Mouse (Mus musculus) megakaryocyte-erythroid progenitor cell, adult 5-6 weeks (primary cell): ENCODE measurements around the gene Tiparp. TPM values are rescaled to one million over a fixed set of nuclear protein-coding genes. Genes with fewer than 3 reads are reported as not detected.

Source experiments
- ATAC-seq: replicated peaks from 2 replicates; pipeline ENCODE4 v1.8.0; 2016; ENCODE audit warnings: mild to moderate bottlenecking, inconsistent platforms; ENCODE audit not compliant: severe bottlenecking, poor library complexity, low FRiP score, low TSS enrichment
- total RNA-seq, 2 experiments: library from RNA; stranded (forward) in 1 of 2; stranded (reverse) in 1 of 2; fragments of 200-1000, 215-1000 nt in 1 of 2; fragments of >200 nt in 1 of 2; fragmentation: Nextera tagmentation in 1 of 2; gene quantifications; 2 replicates each; pipeline ENCODE4 v1.2.3; 2014 to 2017

The Tiparp gene
- total RNA-seq (2014; fragmentation: Nextera tagmentation) = 3.5 and 6.9 TPM in 2 replicates
- total RNA-seq (2017) = 8.3 and 17.0 TPM in 2 replicates

GRCm38 (mm10) chr3:65527691-65528601 lies at the start of gene Tiparp:
Tiparp (plus strand) TSS chr3:65528410.
- ATAC-seq = peak; percentile 90

DNA sequence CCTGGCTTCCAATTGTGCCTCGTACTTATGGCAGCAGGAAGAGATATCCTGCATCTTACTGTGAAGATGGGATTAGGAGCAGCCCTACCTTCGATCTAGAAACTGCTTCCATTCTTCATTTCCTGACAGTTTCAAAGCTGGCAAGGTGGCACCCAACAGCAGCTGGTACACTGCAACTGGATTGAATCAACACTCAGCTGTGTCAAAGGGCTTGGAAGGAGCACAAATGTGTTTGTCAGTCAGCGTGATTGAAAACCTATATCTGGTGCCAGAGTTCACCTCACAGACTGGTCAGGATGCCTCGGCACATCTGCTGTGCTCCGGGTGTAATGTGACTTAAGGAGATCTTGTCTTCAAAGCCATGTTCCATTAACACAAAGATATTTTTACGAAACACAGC lies 47.5 kb upstream of the Tiparp start:
- ATAC-seq = no peak

GRCm38 (mm10) chr3:65482266-65482665 lies 45.9 kb upstream of the Tiparp start:
- no peak for ATAC-seq

DNA sequence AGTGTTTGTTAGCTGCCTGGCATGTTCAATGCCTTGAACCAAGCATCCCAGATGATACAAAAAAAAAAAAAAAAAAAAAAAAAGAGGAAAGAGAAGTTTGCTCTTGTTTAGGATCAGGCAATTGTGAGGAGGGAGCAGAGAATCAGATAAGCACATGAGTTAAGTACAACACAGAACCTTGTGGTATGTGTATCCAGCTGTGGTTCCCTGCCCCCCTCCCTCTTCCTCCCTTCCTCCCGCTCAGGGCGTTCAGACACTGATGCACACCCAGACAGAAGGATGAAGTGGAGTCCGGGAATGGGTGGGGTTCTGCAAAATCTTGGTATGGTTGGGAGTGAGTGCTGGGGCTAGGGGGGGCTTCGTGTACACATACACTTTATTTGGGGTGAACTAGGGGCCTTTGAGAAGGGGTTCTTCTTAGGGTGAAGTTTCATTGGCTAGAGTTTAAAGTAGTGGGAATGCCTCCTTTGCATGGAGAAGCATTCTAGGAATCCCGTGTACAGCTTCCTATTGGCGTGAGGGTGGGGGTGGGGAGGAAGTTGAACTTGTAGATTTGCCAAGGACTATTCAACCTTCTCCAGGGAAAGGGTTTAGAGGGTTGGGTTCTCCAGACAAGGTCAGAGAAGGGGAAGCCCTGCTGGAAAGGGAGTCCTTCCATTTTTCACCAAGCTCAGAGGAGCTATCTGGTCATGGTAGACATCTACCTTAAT lies 45.4 kb upstream of the Tiparp start:
- no peak for ATAC-seq

DNA sequence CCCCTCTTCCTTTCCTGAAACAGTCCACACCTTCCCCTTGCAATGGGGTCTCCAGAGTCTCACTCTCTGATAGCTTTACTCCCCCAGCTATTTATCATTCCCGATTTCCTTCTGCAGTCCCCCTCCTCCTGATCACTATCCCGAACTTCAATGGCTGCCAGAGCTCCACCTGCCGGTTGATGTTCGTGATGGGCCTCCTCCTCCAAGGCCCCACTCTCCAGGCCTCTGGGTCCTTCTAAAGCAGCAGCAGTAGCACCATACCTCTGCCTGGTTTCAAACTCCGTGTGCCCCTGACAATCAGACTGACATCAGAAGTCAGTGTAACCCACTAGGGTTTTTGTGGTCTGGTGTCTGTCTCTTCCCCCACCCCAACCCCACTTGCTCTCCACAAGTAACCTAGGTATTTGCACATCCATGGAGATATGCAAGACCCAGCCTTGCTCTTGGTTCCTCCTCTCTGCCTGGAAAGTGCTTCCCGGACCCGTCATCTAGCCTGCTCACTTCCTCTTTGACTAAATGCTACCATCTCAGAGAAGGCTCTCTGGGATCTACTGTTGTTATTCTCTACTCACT lies 44.0 kb upstream of the Tiparp start:
- ATAC-seq = no peak

- no peak for ATAC-seq
Measured at GRCm38 (mm10) chr3:65487419-65488088, 40.7 kb upstream of the Tiparp start.

GRCm38 (mm10) chr3:65488556-65489244 lies 39.5 kb upstream of the Tiparp start:
- no peak for ATAC-seq

DNA sequence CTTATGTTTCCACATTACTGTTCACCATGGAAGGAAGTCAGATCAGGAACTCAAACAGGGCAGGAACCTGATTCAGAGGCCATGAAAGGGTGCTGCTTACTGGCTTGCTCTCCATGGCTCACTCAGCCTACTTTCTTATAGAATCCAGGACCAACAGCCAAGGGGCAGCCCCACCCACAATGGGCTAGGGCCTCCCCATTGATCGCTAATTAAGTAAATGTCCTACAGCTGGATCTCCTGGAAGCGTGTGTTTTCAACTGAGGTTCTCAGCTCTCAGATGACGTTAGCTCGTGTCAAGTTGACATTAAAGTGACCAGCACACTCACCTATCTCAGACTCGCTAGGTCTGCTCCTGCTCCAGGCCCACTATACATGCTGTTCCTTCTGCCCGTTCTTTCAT lies 38.6 kb upstream of the Tiparp start:
- no peak for ATAC-seq

- ATAC-seq = no peak
Measured at GRCm38 (mm10) chr3:65494291-65494763, 33.9 kb upstream of the Tiparp start.

GRCm38 (mm10) chr3:65507766-65508165 lies 20.4 kb upstream of the Tiparp start:
- ATAC-seq = no peak

DNA sequence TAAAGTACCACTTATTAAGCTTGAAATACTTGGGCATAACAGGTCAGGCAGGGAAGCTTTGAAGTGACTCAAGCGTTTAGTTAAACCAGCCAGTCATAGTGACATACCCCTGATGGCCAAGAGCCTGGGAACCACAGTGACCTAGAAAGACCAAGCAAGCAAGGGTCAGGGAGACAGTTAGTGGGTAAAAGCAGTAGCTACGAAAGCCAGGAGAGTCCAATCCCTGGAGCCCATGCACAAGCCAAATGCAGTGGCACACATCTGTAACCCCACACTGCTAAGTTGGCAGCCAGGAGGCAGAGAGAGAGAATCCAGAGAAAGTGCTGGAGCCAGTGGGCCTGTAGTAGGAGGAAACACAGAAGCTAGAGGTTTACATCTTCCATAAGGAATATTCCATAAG lies 17.6 kb upstream of the Tiparp start:
- ATAC-seq = no peak

DNA sequence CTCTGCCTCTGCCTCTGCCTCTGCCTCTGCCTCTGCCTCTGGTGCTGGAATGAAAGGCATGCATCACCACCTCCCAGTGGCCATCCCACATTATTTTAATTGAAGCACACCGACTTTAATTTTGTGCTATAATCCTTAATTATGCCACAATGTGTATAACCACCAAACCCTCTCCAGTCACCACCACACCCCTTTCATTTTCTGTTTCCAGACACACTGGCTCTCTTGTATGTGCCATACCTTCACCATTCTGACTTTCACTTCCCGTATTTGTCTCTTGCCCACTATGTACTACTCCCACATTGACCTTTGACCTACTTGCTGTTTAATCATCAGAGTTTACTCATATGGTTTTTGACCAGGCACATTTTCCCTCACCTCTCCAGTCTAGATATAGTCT lies 12.5 kb upstream of the Tiparp start:
- ATAC-seq = no peak

DNA sequence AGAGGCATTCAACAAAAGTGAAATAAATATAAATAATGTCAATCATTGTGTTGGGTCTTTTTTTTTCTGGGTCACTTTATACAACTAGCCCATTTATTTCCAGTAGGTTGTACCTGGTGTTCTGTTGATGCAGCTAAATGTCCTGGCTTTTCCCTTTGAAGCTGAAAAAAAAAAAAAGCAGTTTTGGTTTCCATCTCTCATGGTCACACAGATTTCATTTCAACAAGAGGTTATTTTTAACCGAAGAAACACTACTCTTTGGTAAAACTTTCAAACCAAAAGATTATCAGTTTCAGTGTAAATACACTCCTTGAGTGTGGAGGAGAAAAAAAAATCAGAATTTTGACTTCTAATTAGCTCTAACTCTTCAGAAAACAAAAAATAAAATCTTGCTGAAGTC lies 11.7 kb upstream of the Tiparp start:
- no peak for ATAC-seq

DNA sequence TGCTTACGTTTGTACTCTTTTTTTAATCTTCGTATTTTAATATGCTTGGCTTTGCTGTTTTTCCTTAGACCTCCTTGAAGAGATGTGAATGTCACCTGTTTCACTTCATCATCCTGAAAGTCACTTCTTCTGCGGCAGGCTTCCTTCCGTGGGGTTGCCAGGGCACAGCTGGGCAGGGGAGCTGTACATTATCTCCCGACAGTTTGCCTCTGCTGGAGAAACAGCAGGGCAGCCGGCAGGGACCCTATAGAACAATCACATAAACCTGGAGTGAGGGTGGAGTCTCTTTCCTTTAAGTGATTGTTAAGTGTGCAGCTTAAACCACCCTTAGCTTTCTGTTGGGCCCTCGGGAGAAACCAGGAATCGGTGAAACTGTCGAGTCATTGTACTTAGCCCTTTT lies 11.1 kb upstream of the Tiparp start:
- peak; percentile 61 for ATAC-seq

DNA sequence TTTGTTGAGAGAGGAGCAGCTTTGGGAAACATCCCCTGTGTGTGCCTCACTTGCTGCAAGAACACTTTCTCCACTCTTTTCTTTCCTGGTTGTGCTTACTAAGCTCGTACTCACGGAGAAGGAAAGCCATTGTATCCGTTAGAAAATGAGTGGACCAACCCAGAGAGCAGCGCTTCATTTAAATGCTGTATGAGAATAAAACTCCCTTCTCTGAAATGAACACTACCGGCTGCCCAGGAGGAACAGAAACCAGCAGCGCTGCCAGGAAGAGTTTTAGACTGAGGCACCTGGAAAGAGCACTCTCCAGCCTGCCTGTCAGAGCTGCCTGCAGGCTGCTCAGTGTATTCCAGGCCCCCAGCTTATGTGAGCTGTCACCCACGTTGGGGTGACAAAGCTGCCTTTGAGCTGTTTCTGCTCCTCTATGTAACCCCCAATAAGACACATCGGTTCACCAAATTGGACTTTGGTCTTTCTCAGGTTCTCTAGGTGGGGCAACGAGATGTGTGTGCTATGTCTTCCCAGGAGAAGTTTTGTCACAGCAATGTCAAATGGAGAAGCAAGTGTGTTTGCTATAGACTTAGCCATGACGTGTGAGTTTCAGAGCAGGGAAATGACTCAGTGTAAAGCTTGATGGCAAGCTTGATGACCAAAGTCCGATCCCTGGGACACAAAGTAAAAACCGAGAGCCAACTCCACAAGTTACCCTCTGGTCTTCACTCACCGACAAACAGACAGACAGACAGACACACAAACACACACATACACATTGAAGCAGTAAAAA lies 10.3 kb upstream of the Tiparp start:
- 0 out of 2 replicates have a peak, but pooled peaks have one; percentile 47 for ATAC-seq

- ATAC-seq = no peak
Measured at GRCm38 (mm10) chr3:65521391-65521790, 6.8 kb upstream of the Tiparp start.

DNA sequence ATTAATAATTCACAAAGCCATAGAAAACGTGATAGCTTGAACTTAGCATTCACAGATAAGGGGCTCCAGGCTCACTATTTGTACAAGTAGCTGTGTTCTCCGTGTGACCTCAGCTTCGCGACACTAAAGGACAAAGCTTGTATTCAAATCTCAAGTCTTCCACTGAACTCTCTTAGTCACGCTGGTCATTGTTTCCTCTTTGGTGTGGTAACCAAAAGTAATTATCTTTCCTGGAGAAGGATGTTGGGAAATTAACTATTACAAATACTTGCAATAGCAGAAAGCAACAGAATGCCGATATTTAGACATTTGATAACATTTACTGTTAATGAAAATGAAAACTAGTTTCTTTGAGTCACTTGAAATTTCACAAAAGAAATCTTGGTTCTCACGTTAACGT lies 4.8 kb upstream of the Tiparp start:
- no peak for ATAC-seq

- no peak for ATAC-seq
Measured at GRCm38 (mm10) chr3:65525731-65526130, 2.5 kb upstream of the Tiparp start.
